Mouse (Mus musculus) retina, embryonic 14.5 days (tissue): Measurements from ENCODE around the gene Gpr37.

Experiments used
- DNase-seq: peaks from one replicate; pipeline ENCODE4 v3.0.0-alpha.2; 2015; ENCODE audit warnings: low spot score

Gene Gpr37

DNA sequence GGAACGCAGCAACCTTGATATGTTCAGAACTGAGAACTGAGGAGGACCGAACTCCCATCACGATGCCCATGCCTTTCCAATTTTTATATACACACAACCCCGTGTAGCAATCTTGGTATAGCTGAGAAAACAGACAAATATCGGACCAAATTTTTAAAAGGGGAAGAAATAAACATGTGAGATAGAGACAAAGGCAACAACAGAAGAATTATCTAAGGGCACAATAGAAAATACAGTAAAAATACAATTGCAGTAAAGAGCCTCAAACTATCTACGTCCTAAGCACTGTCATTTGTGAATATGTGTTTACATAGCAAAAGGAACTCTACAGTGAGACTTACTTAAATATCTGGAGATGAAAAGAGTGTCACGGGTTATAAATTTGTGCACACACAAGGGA, at the start of gene Gpr37:
Gpr37 (minus strand) TSS at position 101 of the 400 bp plus-strand sequence.
- no peak for DNase-seq

DNA sequence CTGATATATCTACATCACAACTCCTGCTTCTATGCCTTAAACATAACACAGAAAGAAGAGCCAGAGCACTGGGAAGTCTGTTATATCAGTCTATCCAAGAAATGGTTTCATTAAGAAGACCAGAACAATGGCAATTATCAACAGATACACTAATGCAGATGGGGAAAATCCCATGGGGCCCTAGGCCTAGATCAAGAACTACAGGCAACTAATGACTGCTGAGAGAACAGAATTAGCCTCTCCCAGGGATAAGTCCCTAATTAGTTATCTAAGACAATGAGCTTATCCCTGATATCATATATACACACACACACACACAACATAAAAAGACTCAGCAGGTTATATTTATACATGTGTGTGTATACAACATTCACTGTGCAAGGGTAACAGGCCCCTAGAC, 46.0 kb upstream of the Gpr37 start:
- no peak for DNase-seq

DNA sequence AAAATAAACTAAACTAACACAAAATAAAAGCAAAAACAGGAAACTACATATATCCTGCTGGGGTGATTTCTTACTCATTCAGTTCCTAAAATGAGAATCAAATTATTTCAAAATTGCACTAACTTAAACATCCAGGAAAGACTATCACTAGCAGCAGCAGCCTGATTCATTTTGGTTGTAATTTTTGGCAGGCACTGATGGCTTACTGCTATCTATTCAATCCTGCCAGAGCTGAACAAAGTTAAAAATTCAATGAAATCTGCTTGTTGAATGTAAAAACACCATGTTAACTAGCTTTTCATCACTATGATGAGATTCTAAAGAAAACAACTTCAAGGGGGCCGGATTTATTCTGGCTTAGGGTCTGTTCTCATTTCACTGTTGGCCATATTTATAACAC, 36.0 kb upstream of the Gpr37 start:
- DNase-seq: no peak

DNA sequence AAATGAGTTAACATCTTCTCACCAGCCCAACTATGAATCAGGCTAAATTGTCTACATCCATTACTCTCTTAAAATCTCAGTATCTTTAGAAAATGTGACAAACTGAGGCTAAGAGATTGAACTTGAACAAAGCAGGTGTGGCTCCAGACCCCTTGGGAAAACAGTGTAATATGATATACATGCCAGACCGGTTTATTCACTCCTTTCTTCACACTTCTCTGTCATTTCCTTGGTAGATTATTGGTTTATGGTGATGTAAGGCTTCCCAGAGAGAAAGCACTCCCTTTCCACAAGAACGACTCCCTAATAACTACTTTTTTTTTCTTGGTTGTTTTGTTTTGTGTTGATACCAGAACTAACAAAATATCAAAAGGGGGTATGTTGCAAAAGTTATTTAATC, 20.1 kb upstream of the Gpr37 start:
- DNase-seq: no peak

DNA sequence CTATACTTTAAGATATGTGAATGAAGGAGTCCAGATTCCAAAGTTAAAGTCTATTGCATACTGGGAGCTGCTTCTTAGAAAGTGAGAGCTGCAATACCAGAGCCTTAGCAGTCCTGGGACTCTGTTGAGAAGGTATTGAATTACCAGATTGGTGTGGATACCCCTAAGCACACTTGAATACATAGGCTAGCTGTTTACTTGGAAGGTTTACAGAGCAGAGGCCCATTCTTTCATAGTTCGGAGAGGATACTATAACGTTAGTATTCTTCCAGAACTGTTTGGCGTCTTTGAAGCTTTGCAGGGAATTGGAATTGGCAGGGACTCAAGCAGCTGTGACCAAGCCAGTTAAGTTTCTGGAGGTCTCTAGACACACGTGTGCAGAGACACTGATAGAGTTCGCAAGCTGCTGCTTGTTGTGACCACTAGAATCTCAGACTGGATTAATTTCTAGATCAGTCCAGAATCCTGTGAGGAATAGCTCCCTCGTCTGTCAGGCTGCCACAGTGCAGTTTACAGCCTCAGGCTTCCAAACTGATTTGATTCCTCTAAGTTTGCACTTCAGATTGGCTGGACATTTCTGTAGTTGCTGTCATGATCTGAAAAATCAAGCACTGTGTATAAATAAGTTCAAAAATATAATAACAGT, 18.8 kb upstream of the Gpr37 start:
- peak; percentile 79 for DNase-seq

DNA sequence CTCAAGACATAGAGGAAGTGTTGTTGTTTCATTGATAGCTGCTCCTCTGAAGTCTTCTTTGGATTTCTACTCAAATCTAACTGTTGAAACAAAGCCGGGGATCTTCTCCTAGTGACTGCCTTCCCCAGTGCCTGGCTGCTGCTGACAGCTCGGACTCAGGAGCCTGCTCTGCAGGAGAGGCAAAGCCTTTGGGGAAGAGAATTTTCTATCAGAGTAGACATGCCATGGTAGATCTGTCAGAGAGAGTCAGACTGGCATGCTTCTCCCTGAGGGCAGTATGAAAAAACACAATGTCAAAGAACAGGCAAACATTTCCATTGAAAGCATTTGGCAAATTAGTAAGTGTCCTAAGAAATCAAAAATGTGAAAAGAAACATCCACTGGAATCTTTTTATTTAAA, 9.4 kb upstream of the Gpr37 start:
- DNase-seq: peak; percentile 51

DNA sequence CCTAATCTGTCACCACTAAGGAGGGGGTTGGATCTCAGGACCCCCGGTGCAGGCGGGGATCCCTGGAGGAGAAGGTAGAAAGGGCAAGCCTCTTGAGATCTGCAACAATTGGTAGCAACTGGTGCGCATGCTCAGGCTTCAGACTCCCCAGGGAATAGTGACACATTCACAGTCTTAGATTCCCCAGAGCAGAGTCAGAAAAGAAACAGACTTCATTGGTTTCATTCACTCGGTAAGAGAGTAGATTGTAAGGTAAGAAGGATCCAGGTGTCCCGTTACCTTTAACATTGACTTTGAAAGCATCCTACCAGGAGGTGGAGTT, 284 bp downstream of the Gpr37 start:
- DNase-seq: peak; percentile 84

DNA sequence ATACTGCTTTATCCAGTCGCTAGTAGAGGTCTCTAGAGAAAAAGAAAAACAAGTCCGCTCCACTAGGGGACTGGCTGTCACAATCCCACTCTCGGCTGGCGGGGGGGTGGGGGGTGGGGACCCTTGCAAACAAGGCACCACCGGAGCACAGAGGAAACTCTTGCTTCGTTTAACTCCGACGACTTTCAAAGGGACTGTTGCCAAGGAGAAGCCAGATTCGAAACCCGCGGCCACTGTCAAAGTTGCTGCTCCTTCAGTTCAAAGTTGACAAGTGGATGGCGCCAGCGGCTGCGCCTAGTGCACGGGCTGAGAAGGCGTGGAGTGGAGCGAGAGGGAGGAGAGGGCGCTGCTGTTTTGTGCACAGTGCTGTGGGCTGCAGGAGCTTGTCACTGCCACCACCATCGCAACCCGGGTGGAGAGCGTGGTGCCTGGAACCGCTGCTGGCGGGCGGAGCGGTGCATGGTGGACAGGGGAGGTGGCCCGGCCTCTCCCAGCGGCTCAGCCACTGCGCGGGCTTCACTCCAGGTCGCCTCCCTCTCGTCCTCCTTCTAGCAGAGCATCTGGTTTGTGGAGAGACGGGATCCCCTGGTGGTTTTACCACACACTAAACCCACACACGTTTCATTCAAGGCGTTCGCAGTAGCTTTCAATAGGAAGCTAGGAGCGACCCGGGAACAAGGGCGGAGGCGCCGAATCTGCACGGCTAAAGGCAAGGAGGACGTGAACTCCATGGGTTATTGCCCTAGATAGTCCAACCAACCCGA, 827 bp downstream of the Gpr37 start:
- peak; percentile 75 for DNase-seq

DNA sequence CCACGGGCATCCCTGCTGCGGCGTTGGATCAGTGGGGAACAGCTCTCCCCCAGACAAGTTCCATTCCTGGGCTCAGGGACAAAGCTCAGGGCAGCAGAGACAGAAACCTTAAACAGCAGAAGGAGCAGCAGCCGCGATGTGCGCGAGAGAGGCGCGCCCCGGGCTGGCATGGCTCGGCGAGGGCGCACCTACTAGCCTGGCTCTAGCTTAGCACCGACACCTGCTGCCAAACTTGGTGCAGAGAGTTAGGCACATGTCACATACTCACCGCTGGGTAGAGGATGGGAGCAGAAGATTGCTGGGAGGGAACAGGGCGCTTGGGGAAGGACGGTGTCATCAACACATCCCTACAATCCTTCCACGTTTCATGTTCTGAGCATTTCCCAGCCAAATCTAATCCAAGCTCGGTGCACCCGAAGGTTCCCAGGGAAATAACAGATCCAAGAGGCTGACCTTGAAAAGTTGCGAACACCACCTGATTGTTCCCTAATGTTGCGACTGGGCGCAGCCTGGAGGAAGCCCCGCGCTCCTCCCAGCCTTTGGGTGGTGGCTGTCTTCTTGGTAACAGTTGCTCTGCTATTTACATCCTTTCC, 1.5 kb downstream of the Gpr37 start:
- peak; percentile 44 for DNase-seq

DNA sequence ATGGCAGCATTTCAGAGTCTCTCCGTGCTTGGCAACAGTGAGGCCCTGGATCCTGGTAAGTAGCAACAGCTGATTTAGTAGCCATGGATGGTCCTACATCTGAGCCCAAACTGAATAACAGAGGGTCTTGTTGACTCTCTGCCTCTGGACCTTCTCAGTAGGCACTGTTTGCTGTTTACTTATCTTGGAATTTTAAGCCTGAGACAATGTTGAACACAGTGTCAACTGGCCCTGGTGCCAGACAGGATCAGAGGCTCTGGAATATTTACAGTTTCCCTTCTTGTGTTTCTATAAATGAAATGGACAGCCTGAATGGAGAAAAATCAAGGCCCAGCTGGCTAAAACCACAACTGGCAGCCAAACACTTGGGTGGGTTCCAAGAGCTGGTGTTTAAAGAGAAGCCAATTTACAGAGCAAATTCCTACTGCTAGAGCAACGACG, 3.7 kb downstream of the Gpr37 start:
- DNase-seq: no peak

DNA sequence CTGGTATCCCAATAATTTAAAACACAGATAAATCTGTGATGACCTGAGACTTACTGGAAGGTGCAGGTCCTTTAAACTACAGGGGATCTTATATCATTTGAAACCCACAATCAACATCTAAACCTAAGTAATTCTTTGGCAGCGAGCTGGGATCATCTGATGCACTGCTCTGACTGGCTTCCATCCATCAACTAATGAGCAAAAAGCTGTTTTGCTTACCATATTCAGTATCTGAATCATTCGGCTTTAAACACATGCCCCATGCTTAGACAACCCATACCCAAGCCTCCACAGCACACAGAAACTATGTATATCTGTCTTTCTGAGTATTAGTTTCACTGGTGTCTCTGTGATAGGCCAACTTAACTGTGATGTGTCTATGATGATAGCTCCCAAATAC, 6.1 kb downstream of the Gpr37 start:
- DNase-seq: no peak

DNA sequence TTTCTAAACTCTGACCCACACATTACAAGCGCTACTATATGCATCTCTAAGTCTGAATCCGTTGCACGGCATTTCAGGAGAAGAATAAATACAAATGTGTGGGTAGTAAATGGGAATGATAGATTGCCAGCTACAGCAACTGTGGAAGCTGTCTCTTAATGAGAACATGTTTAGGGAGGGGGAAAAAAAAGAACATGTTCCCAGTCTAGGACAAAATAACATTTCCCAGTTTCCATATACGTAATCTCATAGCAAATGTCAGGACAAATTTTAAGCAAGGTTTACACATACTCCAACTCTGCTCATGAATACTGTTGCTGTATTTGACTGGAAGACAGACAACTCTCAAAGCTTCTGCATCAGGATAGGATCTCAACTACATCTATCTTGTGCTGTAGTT, 15.4 kb downstream of the Gpr37 start:
- DNase-seq: no peak

DNA sequence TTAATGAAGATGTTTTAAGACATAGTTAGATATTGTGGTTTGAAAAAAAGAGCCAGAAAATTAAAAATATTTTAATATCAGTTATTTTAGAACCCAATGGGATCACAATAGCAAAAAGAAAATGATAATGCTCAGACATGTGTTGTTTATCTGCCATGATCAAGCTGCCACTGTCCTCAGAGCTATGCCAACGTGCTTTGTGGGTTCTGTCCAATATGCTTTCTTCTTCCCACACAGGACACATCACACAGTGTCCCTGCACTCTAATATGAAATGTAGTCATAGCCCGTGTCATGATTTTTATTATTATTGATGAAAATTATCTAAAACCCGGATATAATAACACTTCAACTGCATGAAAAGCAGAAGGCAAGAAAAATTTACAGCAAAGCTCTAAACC, 16.7 kb downstream of the Gpr37 start:
- no peak for DNase-seq

DNA sequence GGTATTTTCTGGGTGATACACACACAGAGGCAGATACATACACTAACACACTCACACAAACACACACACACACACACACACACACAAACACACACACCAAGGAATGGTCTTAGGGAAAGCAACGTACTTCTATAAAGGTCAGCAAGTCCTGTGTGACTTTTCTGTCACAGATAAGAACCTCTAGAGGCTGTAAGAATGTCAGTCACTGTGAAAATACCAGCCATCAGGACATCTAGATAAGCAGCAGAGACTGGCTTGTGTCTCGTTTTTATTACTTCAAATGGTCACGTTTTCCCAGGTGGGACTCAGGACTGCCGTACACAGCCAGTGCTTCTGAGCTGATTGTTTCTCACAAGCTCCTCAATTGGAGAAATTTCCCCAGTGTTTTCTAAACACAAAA, 20.4 kb downstream of the Gpr37 start:
- no peak for DNase-seq

DNA sequence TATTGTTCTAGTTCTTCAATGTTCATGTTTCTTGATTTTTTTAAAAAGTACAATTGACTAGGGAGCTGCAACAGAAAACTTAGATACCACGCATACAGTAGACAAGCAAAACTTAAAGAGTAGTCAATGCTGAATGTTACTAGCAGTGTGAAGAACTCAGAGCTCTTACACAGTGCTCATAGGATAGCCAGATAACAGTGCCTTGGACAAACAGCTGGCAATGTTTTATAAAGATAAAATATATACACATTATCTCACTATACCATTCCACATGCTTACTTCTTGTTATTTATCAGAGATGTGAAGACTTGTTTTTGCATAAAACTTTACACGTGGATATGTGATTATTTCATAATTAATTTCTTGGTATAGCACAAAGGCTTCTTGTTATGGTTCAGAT, 26.6 kb downstream of the Gpr37 start:
- DNase-seq: no peak

DNA sequence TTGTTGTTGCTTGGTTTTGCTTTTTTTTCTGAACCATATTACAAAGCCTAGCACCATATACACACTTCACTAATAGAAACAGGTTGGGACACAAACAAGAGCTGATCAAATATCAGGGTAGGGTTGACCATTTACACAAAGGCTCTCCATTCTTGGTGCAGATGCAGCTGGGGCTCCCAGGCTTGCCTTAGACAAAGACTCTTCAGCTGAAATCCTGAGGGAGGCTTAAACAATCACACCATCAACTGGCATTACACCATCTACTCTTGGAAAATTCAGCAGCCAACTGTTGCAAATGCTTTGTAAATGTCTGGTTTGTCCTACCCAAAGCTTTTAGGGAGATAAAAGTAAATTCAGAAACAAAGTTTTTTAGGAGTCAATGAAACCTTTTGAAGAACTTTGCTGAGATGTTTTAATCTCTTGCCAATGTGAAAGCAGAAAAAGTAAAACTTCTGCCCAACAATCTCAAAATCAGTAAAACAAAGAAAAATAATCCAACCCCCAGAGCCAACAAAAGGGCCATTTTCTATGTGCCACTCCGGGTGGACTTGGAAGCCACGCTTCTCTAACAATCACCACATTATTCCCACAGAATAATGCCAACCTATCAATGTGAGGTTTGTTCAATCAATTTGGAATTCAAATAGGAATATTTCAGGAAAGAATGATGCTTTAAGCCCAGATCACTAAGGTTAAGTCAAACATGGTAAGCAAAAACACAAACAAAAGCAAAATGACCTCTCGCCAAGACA, 30.4 kb downstream of the Gpr37 start:
- no peak for DNase-seq
